Mouse (Mus musculus): ENCODE measurements at regions not wholly inside any gene's neighbourhood (a gene's known extent, or its start where the extent isn't known, plus 50 kb on each side); places are given as distances from the start of the nearest gene placed in this dataset.
A peak's percentile ranks its signal among the peaks of the same experiment; 100 is the strongest.
"Not testable (repeated sequence)": the region's sequence is repeated elsewhere in the genome, so short reads cannot be mapped to it uniquely, and the experiment has no call there.

DNA sequence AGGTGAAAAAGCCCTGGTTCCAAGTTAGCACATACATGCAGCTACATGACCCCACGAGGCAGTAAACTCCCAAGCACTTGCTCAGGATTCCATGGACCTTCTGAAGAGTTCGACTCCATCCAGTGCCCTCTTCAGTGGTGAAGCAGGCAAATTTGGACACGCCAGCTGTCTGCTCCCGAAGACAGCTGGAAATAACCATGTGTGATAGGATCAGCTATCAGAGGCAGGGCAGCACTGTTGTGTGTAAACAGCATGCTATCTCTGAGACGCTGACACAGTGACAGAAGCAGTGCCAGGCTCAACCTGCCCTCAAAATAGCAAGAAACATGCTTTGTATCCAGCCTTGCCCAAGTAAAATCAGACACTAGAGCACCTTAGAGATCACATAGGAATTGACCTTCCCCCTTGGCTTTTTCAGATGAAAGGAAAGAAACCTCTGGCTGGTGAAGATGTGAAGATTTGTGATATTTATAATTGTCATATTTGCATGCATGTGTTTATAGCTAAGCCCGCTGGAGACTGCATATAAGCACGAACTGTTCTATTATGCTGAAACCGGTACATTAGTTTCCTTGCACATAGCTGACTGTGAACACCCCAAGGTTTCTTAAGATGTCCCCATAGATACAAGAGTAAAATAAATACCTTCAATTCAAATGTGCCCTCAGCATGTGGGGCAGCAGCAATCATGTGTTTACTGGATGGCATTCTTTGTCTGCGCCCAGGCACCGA is 146.4 kb upstream of the Nrip1 start:
- DNase-seq: no peak

DNA sequence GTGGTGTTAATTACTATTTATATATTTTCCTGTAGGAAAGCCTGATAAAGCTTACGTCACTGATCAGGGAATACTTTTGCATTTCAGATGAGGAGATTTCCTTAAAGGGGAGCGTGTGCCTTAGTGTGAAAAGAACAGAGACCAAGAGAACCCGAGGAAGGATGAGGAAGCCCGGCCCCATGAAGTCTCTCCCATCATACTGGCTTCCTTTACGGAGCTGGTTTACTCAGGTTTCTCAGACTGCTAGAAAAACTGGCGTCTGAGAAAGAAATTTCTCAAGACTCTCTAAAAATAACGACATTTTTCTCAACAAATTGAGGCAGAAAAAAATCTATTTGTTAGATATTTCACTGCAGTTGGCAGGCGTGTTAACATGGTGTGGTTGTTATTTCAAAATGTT is 137.2 kb upstream of the Nrip1 start:
- no peak for DNase-seq

DNA sequence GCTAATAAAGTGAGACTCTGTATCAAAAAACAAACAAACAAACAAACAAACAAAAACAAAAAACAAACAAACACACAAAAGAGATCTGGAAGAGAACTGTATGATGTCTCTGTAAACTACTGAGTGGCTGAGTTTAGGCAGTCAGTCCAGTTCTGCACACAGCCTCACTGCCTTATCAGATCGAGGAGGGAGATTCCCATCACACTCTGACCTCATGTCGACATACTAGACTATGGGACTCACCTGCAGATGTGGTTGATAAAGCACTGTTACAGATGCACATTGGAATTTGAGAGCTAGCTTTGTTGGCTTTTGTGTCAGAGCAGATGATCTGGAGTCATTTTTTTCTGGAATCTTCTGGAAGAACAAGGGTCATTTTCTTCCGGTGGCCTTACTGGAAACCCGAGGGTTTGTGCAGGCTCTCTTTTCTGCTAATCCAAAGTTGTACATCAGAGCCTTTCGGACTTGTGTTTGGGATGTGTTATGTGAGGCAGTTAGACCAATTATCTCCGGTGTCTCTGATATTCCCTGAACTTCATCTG is 135.6 kb upstream of the Nrip1 start:
- no peak for DNase-seq

DNA sequence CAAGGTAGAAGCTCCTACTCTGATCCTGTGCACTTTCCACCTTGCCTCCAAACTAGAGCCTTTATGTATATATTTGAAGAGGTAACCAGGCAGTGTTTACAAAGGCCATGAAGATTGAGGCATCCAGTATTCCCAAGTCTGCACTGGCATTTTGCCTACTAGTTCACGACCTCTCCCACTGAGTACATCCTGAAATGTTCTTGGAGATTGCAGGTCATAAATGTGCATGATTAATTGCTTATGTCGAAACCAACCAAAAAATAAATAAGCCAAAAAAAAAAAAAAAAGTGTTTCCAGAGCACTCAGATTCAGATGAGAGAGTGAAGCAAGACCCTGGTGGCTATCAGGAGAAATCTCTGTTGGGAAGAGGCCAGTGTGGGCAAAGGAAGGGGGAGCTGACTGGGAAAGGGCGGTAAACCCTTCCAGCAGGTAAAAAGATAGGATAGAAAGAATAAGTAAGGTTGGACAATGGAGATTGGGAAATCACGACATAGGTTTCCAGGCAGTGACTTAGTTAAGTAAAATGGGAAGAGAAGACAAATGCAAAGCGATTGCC is 133.6 kb upstream of the Nrip1 start:
- peak; percentile 71 for DNase-seq

DNA sequence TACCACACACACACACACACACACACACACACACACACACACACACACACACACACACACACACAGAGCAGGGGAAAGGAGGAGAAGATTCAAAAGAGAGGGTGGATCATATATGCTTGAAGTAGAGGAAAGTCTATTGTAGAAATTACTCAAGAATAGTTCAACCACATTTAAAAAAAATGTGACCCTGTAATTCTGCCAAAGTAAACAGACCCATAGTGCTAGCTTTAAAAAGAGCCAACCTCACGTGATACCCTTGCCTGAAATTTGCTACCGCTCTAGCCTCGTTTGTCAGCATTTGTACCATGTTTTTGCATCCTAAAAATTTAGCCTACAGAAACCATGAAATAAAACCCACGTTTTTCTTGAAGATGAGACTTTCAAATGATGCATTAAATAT is 132.6 kb upstream of the Nrip1 start:
- no peak for DNase-seq

DNA sequence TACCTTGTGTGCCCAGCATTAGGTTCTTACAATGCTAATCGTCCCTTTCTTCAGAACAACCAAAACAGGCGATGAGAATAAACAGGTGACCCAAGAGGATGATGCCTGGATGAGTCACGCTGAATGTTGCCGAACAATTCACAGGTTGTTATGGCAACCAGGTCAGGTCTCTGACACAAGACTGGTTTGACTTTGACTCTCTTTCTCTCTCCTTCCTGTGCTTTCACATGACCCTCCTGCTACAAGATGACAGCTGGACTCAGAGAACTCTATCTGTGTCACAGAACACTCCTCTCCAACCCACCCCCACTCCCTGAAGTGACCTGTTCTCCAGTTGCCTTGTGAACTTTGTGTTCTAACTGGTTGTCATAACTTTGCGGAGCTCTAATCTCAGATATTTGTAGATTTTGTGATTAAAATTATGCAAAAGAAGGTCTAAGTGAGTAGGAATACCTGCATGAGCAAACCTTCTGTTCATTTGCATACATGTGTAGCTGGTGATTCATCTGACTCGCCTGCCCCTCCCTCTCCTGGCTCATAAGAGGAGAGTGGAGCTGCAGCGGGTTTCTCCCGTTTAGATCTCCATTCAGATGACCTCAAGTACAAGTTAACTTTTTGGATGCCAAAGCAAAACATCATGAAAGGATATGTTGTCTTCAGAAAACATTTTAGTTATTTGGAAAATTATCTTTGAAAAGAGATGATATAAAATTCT is 126.2 kb upstream of the Nrip1 start:
- DNase-seq: no peak

DNA sequence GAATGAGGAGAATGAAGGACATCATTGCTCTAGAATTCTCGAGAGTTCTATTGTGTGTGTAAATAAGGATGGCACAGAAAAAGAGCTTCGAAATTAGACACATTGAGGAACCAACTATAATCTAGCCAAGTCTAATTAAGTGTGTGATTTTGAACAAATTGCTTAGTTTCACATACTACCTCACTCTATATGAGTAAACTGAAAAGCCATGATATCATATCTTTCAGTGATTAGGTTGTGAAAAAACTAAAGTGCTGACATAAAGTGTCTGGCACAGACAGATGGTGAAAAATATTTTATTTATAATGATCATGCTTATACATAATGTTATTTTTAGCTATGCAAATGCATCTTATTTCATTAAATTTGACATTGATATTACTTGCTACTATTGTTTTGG is 124.6 kb upstream of the Nrip1 start:
- DNase-seq: no peak

DNA sequence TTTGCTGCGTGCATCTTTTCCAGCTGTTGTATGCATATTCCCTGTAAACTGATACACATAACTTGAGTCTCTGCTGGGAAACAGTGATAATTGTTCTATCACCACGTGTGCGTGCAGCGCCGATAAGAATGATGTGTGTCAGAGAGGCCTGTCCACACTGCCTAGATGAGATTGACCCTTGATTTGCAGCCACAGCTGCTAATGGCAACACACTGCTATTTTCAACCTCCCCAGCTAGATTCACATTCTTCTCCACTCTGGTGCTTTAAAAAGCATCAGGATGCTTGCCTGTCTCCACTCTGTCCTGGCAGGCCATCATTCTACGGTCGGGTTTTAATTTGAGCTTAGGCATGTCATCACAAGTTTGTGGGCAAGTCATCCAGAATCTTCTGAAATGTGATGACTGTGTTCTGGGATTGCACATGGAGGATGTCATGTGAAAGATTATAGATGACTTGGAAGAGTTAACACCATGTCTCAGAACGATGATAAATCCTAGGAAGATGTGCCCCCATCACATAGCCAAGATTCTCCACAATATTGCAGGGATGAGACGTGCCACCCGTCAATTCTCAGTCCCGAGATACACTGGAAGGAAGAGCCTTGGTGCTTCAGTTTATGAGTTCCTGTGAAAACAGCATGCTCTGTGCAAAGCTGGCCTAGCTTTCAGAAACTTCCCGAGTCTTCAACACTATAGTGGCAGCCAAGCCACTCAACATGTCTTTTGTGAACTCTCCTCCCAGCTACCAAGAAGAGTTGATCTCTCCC is 123.6 kb upstream of the Nrip1 start:
- no peak for DNase-seq

DNA sequence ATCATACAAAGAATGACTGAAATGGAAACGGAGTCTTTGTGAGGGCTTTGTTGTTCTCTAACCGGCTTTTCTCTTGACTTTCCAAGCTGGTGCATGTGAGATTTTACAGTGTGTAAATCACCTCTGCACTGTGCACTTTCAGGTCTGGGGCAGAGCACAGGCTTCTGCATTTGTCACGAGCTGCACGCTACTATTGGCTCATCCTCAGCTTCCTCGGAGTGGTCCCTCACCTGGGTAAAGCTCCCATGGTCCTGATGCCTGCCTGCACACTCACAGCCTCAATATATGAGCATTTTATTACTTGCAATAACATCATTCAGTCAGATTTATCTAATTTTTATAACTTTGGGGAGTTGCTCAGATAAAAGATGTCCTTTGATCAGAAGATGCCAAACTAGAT is 109.8 kb upstream of the Nrip1 start:
- no peak for DNase-seq

DNA sequence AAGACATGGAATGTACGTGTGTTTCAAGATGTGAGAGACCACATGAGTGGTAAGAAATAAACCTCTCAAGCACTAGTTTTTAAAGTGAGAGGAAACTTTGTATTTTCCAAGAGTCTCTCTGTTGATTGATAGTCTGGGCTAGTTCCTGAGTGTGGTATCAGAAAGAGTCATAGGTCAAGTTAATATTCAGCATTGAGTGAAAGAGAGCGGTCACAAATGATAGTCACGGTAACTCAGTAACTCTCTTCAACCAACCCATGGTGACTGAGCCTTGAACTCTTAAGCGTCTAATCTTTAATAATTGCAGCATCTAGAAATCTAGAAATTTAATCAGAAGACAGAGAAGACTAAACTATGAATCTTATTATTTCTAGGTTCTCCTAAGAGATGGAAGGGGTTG is 108.3 kb upstream of the Nrip1 start:
- no peak for DNase-seq

DNA sequence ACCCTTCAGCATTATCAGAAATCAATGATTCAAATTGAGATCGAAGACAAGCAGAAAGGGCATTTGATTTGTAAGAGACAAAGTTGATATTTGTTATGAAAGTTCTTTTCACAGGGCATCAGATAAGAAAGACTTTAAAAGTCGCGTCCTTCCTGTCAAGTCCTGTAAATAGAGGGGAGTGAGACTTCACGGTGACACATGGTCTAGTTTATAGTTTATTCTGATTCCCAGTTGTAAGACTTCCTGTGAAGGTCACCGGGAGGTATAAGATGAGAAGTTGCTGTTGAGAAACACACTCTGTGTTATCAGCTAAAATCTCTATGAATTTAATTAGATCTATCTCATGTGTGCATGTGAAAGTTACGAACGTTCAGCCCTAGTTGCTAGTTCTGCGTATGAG is 103.8 kb upstream of the Nrip1 start:
- no peak for DNase-seq

DNA sequence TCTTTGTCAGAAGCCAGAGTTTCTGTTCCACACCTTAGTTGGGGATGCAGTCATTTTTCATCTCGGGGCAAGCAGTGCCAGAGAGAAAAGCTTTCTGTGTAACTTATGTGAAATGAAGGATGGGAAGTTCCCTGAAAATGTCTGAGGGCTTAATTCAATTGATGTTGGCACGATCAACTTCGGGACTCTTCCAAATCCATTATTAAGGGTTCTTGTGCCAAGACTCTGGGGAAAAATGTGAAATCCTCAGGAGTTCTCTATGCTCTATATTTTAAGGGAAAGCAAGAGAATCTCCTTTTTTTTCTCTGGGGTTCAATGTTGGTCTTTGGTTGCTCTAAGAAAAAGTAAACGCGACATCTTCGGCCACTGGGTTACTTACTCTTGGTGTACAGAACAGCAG is 100.9 kb upstream of the Nrip1 start:
- no peak for DNase-seq

DNA sequence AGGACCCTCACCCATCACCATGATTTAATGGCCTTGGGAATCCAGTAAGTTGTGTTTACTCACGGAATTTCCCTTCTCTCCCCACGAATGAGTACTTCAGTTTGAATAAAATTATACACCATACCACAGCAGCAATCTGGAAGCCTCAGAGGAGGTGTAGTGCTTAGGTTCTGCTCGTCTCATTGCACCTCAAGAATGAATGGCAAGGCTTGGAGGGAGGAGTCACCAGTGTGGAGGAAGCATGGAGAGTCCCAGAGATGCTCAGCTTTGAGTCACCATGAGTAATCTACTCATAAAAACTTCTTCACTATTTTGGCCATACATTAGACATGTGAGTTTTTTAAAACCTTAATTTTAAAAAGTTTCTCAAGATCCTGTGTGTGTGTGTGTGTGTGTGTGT is 98.8 kb upstream of the Nrip1 start:
- no peak for DNase-seq

DNA sequence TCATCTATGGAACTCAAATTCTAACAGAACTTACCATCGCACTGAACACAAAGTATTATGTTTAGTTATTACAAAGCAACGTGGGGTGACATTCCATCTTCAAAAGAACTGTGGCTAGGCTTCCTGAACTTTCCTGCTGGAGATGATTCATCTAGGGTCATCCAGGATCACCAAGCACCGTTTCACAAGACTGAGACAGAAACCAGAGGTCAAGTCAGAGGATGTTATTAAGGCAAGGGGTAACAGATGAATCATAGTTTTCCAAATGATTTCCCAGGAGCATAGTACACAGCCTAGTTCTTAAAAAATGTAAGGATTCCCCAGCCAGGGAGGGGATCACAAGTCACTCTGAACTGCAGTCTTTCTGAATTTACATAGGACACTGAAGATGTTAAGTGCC is 97.5 kb upstream of the Nrip1 start:
- DNase-seq: no peak

DNA sequence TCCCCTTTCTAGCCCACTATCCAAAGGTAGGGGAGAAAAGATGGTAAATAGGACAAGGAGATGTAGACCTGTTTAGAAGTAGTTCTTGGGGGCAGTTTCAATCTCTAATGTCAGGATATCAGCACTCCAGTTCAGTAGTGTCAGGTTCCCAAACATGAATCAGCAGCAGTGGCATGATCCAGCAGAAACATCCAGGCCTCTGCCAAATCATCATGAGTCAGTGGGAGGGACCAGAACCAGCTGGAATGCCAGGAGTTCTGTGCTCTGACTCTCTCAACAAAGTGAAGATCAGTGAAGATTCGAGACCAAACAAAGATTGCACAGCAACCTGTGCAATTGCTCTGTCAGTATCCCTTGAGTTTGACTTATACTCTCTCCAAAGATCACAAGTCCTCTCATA is 85.9 kb upstream of the Nrip1 start:
- peak; percentile 16 for DNase-seq

DNA sequence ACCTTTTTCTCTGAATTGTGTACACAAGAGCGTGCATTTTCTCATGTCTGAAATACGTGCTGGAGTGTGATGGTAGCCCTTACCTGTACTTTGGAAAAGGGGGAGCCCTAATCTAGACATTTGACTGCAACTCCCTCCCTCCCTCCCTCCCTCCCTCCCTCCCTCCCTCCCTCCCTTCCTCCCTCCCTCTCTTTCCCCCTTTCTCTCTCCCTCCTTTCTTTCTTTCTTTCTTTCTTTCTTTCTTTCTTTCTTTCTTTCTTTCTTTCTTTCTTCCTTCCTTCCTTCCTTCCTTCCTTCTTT is 82.6 kb upstream of the Nrip1 start:
- not testable (repeated sequence) for DNase-seq

DNA sequence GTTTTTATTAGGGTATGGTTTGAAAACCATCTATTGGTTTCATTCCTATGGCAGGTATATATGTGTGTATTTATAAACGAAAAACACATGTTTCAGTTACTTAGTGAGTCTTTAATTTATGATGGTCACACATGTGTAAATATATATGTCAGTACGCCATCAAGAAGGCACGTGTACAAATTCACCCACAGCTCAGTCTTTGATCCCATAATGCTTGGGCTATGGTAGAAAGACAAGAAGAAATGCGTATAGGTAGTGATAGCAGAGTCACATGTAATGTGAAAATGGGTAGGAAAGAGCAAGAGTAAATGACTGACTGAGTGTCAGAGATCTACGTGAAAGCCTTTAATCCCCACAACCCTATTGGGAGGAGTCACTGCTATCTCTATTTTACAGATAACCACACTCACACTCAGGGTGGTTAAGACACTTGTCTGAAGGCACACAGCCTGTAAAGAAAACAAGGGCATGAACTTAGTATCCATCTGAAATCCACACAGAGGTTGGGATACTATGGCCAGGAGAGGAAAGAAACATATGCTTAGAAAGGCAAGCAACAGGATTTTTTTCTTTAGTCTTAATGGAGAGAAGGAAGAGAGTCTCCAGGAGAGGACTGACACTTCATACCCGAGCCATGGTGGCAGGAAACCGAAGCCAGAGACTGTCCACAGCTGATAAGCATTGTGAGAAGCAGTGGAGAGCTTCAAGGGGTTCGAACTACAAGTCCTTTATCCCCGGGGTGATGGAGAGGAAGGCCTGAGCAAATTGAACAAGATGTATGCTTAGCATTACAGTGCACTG is 82.1 kb upstream of the Nrip1 start:
- DNase-seq: no peak

DNA sequence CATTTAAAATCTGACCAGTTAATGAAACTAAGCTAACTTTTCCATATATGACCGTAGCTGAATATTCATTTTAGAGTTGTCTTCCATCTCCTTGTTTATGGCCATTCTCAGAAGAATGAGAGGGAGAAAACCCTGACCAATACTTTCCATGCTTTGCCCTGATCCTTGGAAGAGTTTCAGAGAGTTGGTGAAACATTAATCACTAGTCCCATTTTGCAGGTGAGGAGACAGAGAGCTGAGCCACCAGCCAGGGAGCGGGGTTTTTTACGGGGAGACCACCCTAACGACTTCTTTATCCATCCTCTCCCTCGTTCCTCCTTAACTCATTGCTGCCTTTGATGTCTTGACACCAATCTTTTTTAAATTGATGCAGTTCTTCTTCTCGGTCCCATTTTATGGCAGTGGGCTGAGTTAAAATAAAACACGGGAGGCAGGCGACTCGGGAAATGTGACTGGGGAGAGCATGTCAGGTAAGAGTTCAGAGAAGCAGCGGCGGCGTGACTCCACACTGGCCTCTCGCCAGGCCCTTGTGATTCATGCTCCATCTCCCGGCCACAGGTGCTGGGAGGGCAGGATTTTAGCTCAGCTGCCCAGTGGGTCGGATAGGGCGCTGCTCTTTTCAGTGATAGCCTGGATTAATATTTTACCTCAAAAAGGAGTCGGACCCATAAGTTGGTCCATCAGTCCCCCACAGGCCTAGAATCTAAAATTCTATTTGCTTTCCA is 81.3 kb upstream of the Nrip1 start:
- peak; percentile 24 for DNase-seq

DNA sequence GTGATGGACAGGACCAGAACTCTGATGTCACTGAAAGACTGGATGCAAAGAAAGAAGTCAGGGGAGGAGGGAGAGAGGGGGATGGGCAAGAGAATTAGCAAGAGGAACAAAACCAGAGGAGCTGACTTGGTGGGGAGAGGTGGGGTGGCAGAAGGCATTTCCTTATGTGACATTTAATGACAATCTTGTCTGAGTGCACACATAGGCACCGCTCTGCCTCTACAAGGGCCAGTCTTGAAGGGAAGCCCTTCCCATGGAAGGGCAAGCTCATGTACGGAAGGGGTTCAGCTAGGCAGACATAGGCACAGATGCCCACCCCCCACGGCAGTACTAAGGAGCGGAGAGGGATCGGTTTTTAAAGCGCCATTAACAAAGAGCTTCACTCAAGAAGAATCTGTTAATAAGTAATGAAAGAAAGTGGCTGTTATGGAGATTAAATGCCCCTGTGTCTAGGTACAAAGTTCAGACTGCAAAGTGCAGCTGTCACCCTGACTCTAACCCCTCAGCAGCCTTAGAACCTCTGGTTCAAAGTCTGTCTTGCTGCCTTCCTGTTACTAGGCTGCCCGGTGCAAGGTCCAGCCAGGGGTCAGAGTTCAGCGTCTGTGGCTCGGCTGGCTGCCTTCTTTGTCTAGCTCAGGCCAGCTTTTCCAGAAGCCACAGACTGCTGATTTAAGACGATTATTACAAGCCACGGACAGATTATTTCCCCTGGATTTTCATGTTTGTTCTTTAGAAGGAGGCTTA is 80.0 kb upstream of the Nrip1 start:
- DNase-seq: peak; percentile 35

DNA sequence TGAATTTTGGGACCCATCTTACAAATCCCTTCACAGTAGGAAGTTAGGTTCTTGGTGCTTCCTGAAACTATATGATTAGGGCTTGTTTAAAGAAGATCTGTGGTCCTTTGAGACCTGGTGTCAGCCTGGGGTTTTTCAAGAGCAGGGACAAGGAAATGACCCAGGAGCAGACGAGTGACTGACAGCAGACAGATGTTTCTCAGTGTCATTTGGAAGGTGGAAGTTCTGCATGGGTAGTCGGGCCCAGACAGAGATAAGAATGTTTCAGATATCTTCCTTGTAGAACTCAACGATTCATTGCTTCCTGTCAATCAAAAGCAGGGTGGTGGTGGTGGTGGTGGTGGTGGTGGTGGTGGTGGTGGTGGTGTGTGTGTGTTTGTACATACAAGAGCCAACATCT is 75.1 kb upstream of the Nrip1 start:
- no peak for DNase-seq

DNA sequence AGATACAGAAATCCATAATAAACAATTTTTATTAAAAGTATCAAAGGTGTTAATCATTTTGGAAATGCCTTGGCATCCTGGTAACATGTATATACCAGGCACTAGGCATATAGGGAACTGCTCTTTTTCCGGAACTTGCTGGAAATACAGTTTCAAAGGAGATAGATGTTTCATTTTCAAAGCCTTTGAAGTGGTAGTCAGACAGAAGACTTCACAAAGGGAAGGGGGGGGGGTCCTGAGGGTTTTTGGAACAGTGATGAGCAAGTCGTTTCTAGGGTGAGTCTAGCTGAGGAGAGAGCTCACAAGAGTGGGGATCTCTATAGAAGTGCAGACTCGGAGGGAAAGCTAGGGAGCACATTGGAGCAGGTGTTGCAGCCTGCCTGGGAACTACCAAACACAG is 73.4 kb upstream of the Nrip1 start:
- DNase-seq: no peak

All from adrenal gland, postnatal 14 days (tissue).